Mouse (Mus musculus): ENCODE results near the gene Chp1.

GRCm38 (mm10) chr2:119605361-119605973, 58.0 kb downstream of the Chp1 start:
- no peak for TF ChIP-seq CTCF (IDR thresholded peaks at IDR 0.05; ENCODE audit: control insufficient read depth, insufficient read depth, insufficient replicate concordance, low read depth, low read length)
- TF ChIP-seq POLR2A (IDR thresholded peaks at IDR 0.05; ENCODE audit: control insufficient read depth, low read depth, low read length), result no peak

Data from testis, adult 2 months (tissue).